Mouse (Mus musculus) adrenal gland, postnatal 4 days (tissue): Measurements from ENCODE around the gene Gm42417. TPM values are rescaled to one million over a fixed set of nuclear protein-coding genes. Genes with fewer than 3 reads are reported as not detected.
"Not testable (repeated sequence)": the region's sequence is repeated elsewhere in the genome, so short reads cannot be mapped to it uniquely, and the experiment has no call there.

Experiments
- DNase-seq, 2 experiments: peaks; one replicate each; pipeline ENCODE4 v3.0.0; 2021 to 2022; ENCODE audit warnings: low spot score in 2 of 2, mixed read lengths in 2 of 2
- total RNA-seq, 2 experiments: library from RNA; stranded (reverse); gene quantifications; 2 replicates each; pipeline ENCODE4 v1.2.3; 2021

Gene Gm42417
- total RNA-seq, 2 experiments from 2014 or later, result not detected

- no peak for DNase-seq
Observed at GRCm38 (mm10) chr1:36545845-36546600, 6.8 kb upstream of the Gm42417 start.

GRCm38 (mm10) chr1:36545382-36545781 lies 6.2 kb upstream of the Gm42417 start:
- DNase-seq, result no peak

GRCm38 (mm10) chr1:36542925-36543324 lies 3.7 kb upstream of the Gm42417 start:
- DNase-seq, result no peak

- no peak for DNase-seq
Observed at GRCm38 (mm10) chr1:36541844-36542243, 2.6 kb upstream of the Gm42417 start.

GRCm38 (mm10) chr1:36540807-36541206 lies 1.6 kb upstream of the Gm42417 start:
- no peak for DNase-seq

- no peak for DNase-seq
Observed at GRCm38 (mm10) chr1:36540132-36540531, 903 bp upstream of the Gm42417 start.

- DNase-seq, result no peak
Observed at GRCm38 (mm10) chr1:36538727-36539126, 502 bp downstream of the Gm42417 start.

- not testable (repeated sequence) for DNase-seq
Observed at GRCm38 (mm10) chr1:36536783-36537182, 2.4 kb downstream of the Gm42417 start, which contains the start of gene Ankrd23. Gene Ankrd23, minus strand, starts transcription at chr1:36536883.

GRCm38 (mm10) chr1:36536397-36536728 lies 2.9 kb downstream of the Gm42417 start:
- DNase-seq, result no peak

- no peak for DNase-seq
Observed at GRCm38 (mm10) chr1:36535477-36536396, 3.5 kb downstream of the Gm42417 start.

- DNase-seq, result no peak
Observed at GRCm38 (mm10) chr1:36534595-36535058, 4.6 kb downstream of the Gm42417 start.

GRCm38 (mm10) chr1:36533546-36533945 lies 5.7 kb downstream of the Gm42417 start:
- DNase-seq, result no peak

GRCm38 (mm10) chr1:36531461-36531860 lies 7.8 kb downstream of the Gm42417 start:
- no peak for DNase-seq

GRCm38 (mm10) chr1:36530962-36531361 lies 8.3 kb downstream of the Gm42417 start:
- no peak for DNase-seq

- no peak for DNase-seq
Observed at GRCm38 (mm10) chr1:36530485-36530884, 8.7 kb downstream of the Gm42417 start.

- DNase-seq, result no peak
Observed at GRCm38 (mm10) chr1:36529875-36530274, 9.4 kb downstream of the Gm42417 start.

- no peak for DNase-seq
Observed at GRCm38 (mm10) chr1:36529274-36529673, 10.0 kb downstream of the Gm42417 start.

GRCm38 (mm10) chr1:36528351-36528750 lies 10.9 kb downstream of the Gm42417 start:
- DNase-seq, result no peak

- no peak for DNase-seq
Observed at GRCm38 (mm10) chr1:36526903-36527302, 12.3 kb downstream of the Gm42417 start.

GRCm38 (mm10) chr1:36525774-36526173 lies 13.5 kb downstream of the Gm42417 start:
- DNase-seq, result no peak

- no peak for DNase-seq
Observed at GRCm38 (mm10) chr1:36524058-36524457, 15.2 kb downstream of the Gm42417 start.
